Mouse (Mus musculus) hindbrain, postnatal 0 days (tissue): Measurements from ENCODE around the gene Rnf115. TPM values are rescaled to one million over a fixed set of nuclear protein-coding genes. Genes with fewer than 3 reads are reported as not detected.

Source experiments
- ATAC-seq: fragments of 200-750 bp; cut with Nextera tagmentation; 2 replicates; pipeline ENCODE4 v1.8.0; 2017; ENCODE audit warnings: mild to moderate bottlenecking, moderate TSS enrichment, moderate library complexity
- DNase-seq: peaks from one replicate; pipeline ENCODE4 v3.0.0-alpha.2; 2015; ENCODE audit warnings: low spot score
- H3K27ac ChIP-seq: fragments of 300-500 bp; sonication (generic); 2 replicates; pipeline ENCODE4 v1.5.1; 2014; ENCODE audit warnings: mild to moderate bottlenecking
- H3K27me3 ChIP-seq: fragments of 300-500 bp; sonication (generic); 2 replicates; pipeline ENCODE4 v1.6.1; 2014; ENCODE audit warnings: low read length, mixed read lengths; ENCODE audit not compliant: insufficient read depth
- H3K36me3 ChIP-seq: fragments of 300-500 bp; sonication (generic); 2 replicates; pipeline ENCODE4 v1.6.1; 2014; ENCODE audit warnings: low read length, mixed read lengths; ENCODE audit not compliant: insufficient read depth
- H3K4me1 ChIP-seq: fragments of 300-500 bp; sonication (generic); 2 replicates; pipeline ENCODE4 v1.6.1; 2014; ENCODE audit warnings: antibody characterized with exemption, low read length, mixed read lengths; ENCODE audit not compliant: insufficient read depth
- H3K4me2 ChIP-seq: fragments of 300-500 bp; sonication (generic); 2 replicates; pipeline ENCODE4 v1.6.1; 2014; ENCODE audit warnings: low read depth, mild to moderate bottlenecking, low read length, moderate library complexity, mixed read lengths
- H3K4me3 ChIP-seq: fragments of 300-500 bp; sonication (generic); 2 replicates; pipeline ENCODE4 v1.5.1; 2014; ENCODE audit warnings: low read length
- H3K9ac ChIP-seq: fragments of 300-500 bp; sonication (generic); replicated peaks from 2 replicates; pipeline ENCODE4 v1.6.1; 2014; ENCODE audit warnings: mild to moderate bottlenecking, low read length, moderate library complexity, mixed read lengths
- H3K9me3 ChIP-seq: fragments of 300-500 bp; sonication (generic); 2 replicates; pipeline ENCODE4 v1.6.1; 2016; ENCODE audit warnings: low read length, mixed read lengths
- CTCF ChIP-seq: IDR thresholded peaks from 2 replicates; pipeline ENCODE4 v1.5.1; 2016; ENCODE audit warnings: antibody characterized with exemption, control low read depth, low read depth
- WGBS: fragments of 180-500 bp; shearing (Covaris S2); extraction: QIAGEN DNeasy Blood & Tissue Kit; methylation state at CpG from one replicate; pipeline ENCODE4 v1.1.7; 2014; 5-methylcytosine and 5-hydroxymethylcytosine counted together
- polyA plus RNA-seq: library from polyadenylated mRNA; unstranded; fragments of >200 nt; fragmentation: Nextera tagmentation; extraction: Ambion mirVana; gene quantifications from 2 replicates; pipeline ENCODE4 v1.2.1, GENCODE M21; 2015
- total RNA-seq: library from RNA; depleted of rRNA; stranded (reverse); fragments of >200 nt; gene quantifications from 2 replicates; pipeline ENCODE4 v1.2.3, GENCODE M21; 2014

Rnf115 gene
- total and polyA plus RNA-seq, 2 experiments from 2014 or later: 53.8 to 81.2 TPM

DNA sequence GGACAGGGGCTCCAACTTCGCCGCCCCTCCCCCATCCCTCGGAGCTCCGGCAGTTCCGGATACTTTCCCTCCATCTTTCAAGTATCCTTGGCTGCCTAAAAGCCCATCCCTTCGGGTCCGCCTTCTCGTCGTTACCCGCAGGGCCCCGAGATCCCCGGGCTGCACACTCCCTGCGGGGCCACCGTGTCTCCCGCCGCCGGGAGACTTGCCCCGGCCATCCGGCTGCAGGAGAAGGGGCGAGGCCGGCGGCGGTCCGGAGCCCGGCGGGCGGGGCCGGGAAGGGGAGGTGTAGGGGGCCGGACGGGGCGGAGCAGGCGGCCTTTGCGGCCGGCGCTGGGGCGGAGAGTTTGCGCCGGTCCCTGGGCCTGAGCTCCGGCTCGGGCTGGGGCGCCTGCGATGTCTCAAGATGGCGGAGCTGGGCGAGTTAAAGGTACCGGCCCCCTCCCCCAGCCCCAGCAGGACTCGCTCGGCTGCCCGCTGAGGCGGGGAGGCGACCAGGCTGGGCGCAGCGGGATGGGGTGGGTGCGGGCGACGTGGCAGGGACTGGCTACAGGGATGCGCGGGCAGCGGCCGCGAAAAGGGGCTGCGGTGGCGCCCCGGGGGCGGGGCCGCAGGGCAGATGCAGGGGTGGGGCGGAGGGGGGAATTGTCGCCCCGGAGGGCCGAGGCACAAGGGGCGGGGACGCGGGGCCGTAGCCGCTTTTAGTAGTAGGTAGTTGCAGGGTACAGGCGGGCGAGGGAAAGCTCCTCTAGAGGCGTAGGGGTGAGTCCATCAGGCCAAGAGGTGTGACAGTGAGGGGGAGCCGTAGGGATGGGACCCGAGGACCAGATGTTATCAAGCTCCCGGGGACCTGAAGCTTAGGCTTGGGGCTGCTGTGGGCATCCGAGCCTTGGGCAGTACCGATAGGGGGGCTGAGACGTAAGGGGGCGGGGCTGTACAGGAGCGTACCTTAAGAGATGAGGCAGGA lies 30.4 kb upstream of the Rnf115 start:
- 2% methylated on average over 78 of the region's 85 CpGs for WGBS
- H3K9me3 ChIP-seq: no peaks in the 10 kb centered on the region
- H3K4me1 ChIP-seq: peaks cover 10% of the 10 kb centered on the region
- peak overlapping the region; percentile 93 for H3K4me2 ChIP-seq
- peak overlapping the region; percentile 80 for H3K27ac ChIP-seq
- DNase-seq: peak; percentile 92
- peak overlapping the region; percentile 75 for H3K9ac ChIP-seq
- peaks cover 15% of the 10 kb centered on the region for H3K36me3 ChIP-seq
- TF ChIP-seq CTCF: no peak; the same call in 1 of the 2 replicates
- H3K27me3 ChIP-seq: no peaks in the 10 kb centered on the region
- H3K4me3 ChIP-seq: peak overlapping the region; percentile 71
- peak; percentile 95 for ATAC-seq

DNA sequence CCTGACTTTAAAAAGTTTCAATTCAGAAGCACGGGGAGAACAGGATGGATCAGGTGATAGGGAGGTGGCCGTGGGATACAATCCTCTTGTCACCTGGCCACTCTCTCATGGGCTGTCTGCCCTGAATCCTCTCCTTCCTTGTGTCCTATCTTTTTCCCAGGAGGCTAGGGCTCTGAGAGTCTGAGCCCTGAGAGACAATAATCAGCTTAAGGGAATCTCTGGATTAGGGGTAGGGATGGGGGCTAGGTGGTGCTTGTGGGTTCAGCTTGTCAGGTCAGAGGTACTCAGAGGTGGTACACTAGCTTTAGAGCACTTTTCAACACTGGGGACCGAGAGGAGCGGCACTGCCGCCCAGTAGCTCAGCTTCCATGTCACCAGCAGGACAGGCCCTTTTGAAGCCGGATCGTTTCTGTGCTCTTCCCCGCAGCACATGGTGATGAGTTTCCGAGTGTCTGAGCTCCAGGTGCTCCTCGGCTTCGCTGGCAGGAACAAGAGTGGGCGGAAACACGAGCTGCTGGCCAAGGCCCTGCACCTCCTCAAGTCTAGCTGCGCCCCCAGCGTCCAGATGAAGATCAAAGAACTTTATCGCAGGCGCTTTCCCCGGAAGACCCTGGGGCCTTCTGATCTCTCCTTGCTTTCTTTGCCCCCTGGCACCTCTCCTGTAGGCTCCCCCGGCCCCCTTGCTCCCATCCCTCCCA lies 28.3 kb upstream of the Rnf115 start:
- Histone ChIP-seq H3K9ac (no peak overlapping the region), H3K4me1 (peaks cover 10% of the 10 kb centered on the region), H3K4me3 (no peak overlapping the region), H3K9me3 (no peaks in the 10 kb centered on the region), H3K27ac (no peak overlapping the region), H3K4me2 (no peak overlapping the region), H3K36me3 (peaks cover 30% of the 10 kb centered on the region), H3K27me3 (no peaks in the 10 kb centered on the region)
- no peak for DNase-seq
- no peak for ATAC-seq
- peak; percentile 20 for TF ChIP-seq CTCF
- 62% methylated on average over 19 of the region's 19 CpGs for WGBS

DNA sequence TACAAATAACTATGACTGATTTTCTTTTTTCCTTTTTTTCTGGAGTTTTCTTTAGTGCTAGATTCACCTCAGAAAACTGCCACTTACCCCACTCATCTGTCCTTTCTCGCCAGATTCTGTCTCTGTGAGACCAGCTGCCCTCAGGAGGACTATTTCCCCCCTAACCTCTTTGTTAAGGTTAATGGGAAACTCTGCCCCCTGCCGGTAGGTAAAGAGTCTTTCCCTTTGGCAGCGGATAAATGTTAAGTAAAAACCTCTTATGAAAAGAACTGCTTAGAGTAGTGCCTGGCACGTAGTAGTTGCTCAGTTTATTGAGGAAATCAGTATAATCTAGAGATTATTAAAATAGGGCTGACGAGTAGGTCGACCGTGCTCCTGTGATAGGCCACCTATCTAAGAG lies 27.1 kb upstream of the Rnf115 start:
- peak; percentile 56 for TF ChIP-seq CTCF
- ATAC-seq (no peak), DNase-seq (peak; percentile 46)
- H3K27ac ChIP-seq: no peak overlapping the region
- peaks cover 40% of the 10 kb centered on the region for H3K36me3 ChIP-seq
- no peak overlapping the region for H3K4me2 ChIP-seq
- H3K27me3 ChIP-seq: no peaks in the 10 kb centered on the region
- H3K4me3 ChIP-seq: no peak overlapping the region
- 58% methylated on average over 7 of the region's 7 CpGs for WGBS
- no peaks in the 10 kb centered on the region for H3K9me3 ChIP-seq
- H3K4me1 ChIP-seq: peaks cover 10% of the 10 kb centered on the region
- H3K9ac ChIP-seq: no peak overlapping the region

DNA sequence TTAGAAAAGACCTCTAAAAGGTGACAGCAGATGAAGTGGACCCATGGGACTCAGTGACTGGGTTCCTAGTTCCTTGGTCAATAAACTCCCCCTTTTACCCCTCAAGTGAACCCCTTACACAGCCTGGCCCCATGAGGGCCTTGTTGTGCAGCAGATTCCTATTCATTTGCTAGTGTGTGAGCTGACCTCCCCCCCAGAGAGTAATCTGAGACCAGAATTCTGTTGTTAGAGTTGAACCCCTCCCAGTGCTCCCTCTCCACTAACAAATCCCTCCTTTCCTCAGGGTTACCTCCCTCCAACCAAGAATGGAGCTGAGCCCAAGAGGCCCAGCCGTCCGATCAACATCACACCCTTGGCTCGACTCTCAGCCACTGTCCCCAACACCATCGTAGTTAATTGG lies 26.5 kb upstream of the Rnf115 start:
- WGBS: 80% methylated on average over 4 of the region's 4 CpGs
- no peaks in the 10 kb centered on the region for H3K27me3 ChIP-seq
- no peak for TF ChIP-seq CTCF

DNA sequence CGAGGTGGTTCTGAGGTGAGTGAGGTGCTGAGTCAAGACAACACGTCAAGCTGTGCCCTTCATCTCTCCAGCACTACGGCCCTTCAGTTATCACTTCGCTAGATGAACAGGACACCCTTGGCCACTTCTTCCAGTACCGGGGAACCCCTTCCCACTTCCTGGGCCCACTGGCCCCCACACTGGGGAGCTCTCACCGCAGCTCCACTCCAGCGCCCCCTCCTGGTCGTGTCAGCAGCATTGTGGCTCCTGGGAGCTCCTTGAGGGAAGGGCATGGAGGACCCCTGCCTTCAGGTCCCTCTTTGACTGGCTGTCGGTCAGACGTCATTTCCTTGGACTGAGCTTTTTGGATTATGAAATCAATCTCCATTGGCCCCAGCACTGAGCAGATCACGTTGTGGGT lies 22.7 kb upstream of the Rnf115 start:
- 67% methylated on average over 11 of the region's 11 CpGs for WGBS

More for the DNA sequence above, 26.5 kb upstream of the Rnf115 start:
- H3K4me1 ChIP-seq: peaks cover 6% of the 10 kb centered on the region
- no peak overlapping the region for H3K9ac ChIP-seq
- no peak overlapping the region for H3K27ac ChIP-seq
- no peak overlapping the region for H3K4me2 ChIP-seq
- DNase-seq: no peak
- H3K36me3 ChIP-seq: peaks cover 40% of the 10 kb centered on the region
- ATAC-seq: no peak
- H3K9me3 ChIP-seq: no peaks in the 10 kb centered on the region
- no peak overlapping the region for H3K4me3 ChIP-seq

DNA sequence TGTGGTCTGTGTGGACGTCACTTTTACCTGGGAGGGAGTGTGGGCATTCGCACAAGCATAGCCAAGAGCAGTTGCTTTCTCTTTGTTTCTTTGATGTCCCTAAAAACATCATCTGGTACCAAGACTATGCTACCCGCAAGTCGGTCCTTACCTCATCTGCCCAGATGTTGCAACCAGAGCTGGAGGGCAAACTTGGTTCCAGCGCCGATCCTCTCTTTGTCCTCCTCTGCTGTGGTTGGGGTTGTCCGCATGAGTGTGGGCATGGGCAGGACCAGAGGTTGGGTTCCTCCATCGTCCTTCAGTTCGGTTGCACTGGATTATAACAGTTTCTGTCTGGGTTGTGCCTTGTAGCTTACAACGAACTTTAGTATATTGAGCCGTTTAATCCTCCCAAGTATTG lies 21.2 kb upstream of the Rnf115 start:
- Histone ChIP-seq H3K27me3 (no peaks in the 10 kb centered on the region), H3K9ac (no peak overlapping the region), H3K4me3 (no peak overlapping the region), H3K4me2 (no peak overlapping the region), H3K9me3 (no peaks in the 10 kb centered on the region), H3K4me1 (no peaks in the 10 kb centered on the region), H3K27ac (no peak overlapping the region), H3K36me3 (peaks cover 45% of the 10 kb centered on the region)
- ATAC-seq (no peak), DNase-seq (no peak)
- TF ChIP-seq CTCF: no peak
- 91% methylated on average over 11 of the region's 11 CpGs for WGBS

More for the DNA sequence above, 22.7 kb upstream of the Rnf115 start:
- Histone ChIP-seq H3K27ac (no peak overlapping the region), H3K9ac (no peak overlapping the region), H3K36me3 (peaks cover 40% of the 10 kb centered on the region), H3K4me1 (no peaks in the 10 kb centered on the region), H3K27me3 (no peaks in the 10 kb centered on the region), H3K9me3 (no peaks in the 10 kb centered on the region), H3K4me2 (no peak overlapping the region), H3K4me3 (no peak overlapping the region)
- DNase-seq (no peak), ATAC-seq (no peak)
- TF ChIP-seq CTCF: peak; percentile 54
